Mouse (Mus musculus) ES-Bruce4 (cell line): ENCODE data around the gene Vsig10.

Experiments used
- CTCF ChIP-seq: IDR thresholded peaks from one replicate; pipeline ENCODE4 v1.8.1; 2011; ENCODE audit warnings: low read depth, low read length
- EP300 ChIP-seq: IDR thresholded peaks from 2 replicates; pipeline ENCODE4 v1.6.1; 2011; ENCODE audit warnings: low read depth, low read length; ENCODE audit not compliant: insufficient read depth
- POLR2A ChIP-seq: IDR thresholded peaks from one replicate; pipeline ENCODE4 v1.8.1; 2011; ENCODE audit warnings: low read length; ENCODE audit not compliant: insufficient read depth

DNA sequence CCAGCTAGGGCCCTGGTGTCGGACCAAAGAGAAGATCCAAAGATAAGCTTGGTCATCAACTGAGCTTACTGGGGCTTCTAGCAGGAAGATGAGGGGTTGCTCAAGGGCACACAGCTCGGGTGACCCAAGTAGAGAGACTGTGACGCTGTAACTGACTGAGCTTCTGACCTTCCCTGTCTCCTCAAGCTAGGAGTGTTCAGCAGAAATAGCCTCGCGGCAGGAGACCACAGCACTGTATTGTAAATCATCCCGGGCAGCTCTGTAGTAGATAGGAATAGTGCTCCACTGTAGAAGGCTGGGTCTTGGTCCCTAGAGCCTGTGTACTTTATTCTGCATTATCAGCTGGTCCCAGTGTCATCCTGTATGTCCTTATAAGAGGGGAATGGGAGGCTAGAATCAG lies 23.0 kb downstream of the Vsig10 start:
- TF ChIP-seq POLR2A = no peak
- no peak for TF ChIP-seq CTCF
- TF ChIP-seq EP300 = no peak
